Mouse (Mus musculus) intestine, postnatal 0 days (tissue): ENCODE measurements around the gene Cd80. TPM values are rescaled to one million over a fixed set of nuclear protein-coding genes. Genes with fewer than 3 reads are reported as not detected.
A peak's percentile ranks its signal among the peaks of the same experiment; 100 is the strongest.

Source experiments
- ATAC-seq: fragments of 200-750 bp; cut with Nextera tagmentation; 2 replicates; pipeline ENCODE4 v1.8.0; 2017; ENCODE audit warnings: mild to moderate bottlenecking, moderate TSS enrichment, moderate library complexity
- H3K27ac ChIP-seq: fragments of 300-500 bp; sonication (generic); 2 replicates; pipeline ENCODE4 v1.5.1; 2014; ENCODE audit warnings: mild to moderate bottlenecking, low read depth, low read length, moderate library complexity
- H3K27me3 ChIP-seq: fragments of 300-500 bp; sonication (generic); replicated peaks from 2 replicates; pipeline ENCODE4 v1.6.1; 2014; ENCODE audit warnings: low read length, mixed read lengths; ENCODE audit not compliant: control insufficient read depth, insufficient read depth
- H3K36me3 ChIP-seq: fragments of 300-500 bp; sonication (generic); 2 replicates; pipeline ENCODE4 v1.6.1; 2014; ENCODE audit warnings: mild to moderate bottlenecking, moderate library complexity; ENCODE audit not compliant: control insufficient read depth, insufficient read depth
- H3K4me1 ChIP-seq: fragments of 300-500 bp; sonication (generic); replicated peaks from 2 replicates; pipeline ENCODE4 v1.6.1; 2014; ENCODE audit warnings: antibody characterized with exemption, low read length, mixed read lengths; ENCODE audit not compliant: control insufficient read depth, insufficient read depth
- H3K4me2 ChIP-seq: fragments of 300-500 bp; sonication (generic); replicated peaks from 2 replicates; pipeline ENCODE4 v1.6.1; 2014; ENCODE audit warnings: low read depth, mild to moderate bottlenecking, moderate library complexity
- H3K4me3 ChIP-seq: fragments of 300-500 bp; sonication (generic); 2 replicates; pipeline ENCODE4 v1.5.1; 2014; ENCODE audit warnings: low read depth, low read length
- H3K9ac ChIP-seq: fragments of 300-500 bp; sonication (generic); 2 replicates; pipeline ENCODE4 v1.6.1; 2014; ENCODE audit warnings: mild to moderate bottlenecking, low read depth, low read length
- H3K9me3 ChIP-seq: fragments of 300-500 bp; sonication (generic); 2 replicates; pipeline ENCODE4 v1.6.1; 2016; ENCODE audit warnings: mixed run types; ENCODE audit not compliant: control insufficient read depth
- CTCF ChIP-seq: sonication (generic); IDR thresholded peaks from 2 replicates; pipeline ENCODE4 v1.5.1; 2016; ENCODE audit warnings: low read depth, mild to moderate bottlenecking, control low read depth, antibody characterized with exemption, moderate library complexity
- WGBS: fragments of 180-500 bp; shearing (Covaris S2); extraction: QIAGEN DNeasy Blood & Tissue Kit; methylation state at CpG from one replicate; pipeline ENCODE4 v1.1.7; 2014; 5-methylcytosine and 5-hydroxymethylcytosine counted together
- polyA plus RNA-seq: library from polyadenylated mRNA; unstranded; fragments of >200 nt; fragmentation: Nextera tagmentation; extraction: Ambion mirVana; gene quantifications from 2 replicates; pipeline ENCODE4 v1.2.1, GENCODE M21; 2015

The Cd80 gene
- polyA plus RNA-seq, 1 experiment from 2014 or later = 0.23 TPM

DNA sequence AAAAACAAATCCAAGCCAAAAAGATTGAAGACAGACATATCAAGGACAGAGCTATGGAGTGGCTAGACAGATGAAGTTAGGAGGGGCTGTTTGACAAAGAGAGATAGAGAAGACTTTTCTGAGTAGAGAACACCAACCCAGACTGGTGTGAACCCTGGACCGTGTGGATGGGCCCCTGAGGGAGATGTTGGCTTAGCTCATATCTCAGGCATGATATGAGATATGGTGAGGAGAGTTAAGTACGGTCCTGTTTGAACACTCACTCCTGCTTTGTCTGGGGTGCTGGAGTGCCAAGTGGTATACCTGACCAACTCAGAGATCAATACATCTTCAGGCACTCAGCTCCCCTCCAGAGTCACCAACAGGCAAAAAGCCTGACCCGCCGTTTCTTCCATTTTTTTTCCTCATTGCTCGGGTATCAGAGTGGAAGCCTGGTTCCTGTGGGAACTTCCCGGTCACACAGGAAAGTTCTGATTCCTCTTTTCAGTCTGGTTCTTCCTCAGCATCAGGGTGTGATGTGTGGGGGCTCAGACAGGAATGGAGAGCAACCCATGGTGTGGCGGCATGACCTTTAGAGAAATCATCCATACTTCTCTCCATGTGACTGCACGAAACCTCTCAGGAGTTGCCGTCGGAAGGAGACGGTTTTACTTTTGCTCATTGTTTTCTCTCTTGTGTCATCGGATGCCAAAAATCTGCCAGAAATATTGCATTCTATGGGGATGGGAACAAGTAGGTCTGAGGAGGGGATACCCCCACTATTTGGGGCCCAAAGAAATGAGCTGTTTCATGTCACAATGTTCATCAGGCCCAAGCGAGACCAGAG is 11.9 kb downstream of the Cd80 start:
- WGBS = 64% methylated on average over 13 of the region's 13 CpGs
- no peaks in the 10 kb centered on the region for H3K36me3 ChIP-seq
- peak; percentile 71 for ATAC-seq
- no peaks in the 10 kb centered on the region for H3K4me1 ChIP-seq
- H3K9ac ChIP-seq = no peak overlapping the region
- H3K9me3 ChIP-seq = no peaks in the 10 kb centered on the region
- H3K27ac ChIP-seq = peak overlapping the region; percentile 60; the same call in 1 of the 2 replicates
- no peak overlapping the region for H3K4me2 ChIP-seq
- H3K4me3 ChIP-seq = no peak overlapping the region
- no peaks in the 10 kb centered on the region for H3K27me3 ChIP-seq
- no peak for TF ChIP-seq CTCF

DNA sequence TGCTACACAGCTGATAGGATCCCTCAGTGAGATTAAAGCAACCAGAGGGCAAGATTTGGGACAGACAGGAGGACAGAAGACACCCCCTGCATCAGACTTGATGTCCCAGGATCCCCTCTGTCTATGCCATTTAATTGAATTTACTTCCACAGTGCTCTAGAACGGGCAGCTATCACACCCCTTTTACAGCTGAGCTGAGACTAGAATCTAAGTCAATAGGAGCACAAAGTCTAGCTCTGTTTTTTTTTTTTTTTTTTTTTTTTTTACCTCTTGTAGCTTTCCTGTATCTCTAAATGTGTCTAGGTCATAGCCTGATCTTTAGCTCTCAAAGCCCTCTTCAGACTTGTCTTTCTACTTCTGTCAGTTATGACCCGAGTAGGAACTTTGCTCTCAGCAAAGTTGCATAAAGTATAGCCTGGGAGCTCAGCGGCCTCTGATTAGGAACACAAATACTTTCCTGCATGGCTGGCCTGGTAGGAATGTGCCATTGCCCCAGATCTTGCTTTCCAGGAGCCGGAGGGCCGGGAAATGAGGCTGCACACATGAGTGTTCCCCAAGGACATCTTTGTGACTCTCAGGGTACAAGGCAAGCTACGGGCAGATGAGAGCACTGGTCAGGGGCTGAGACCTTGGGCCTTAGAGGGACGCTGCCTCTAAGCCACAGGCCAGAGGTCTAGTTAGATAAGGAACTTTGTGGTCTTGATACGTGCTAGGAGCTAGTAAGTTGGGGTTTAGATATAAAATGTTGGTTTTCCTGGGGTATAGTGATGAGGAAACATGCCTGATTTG is 12.8 kb downstream of the Cd80 start:
- no peak overlapping the region for H3K4me3 ChIP-seq
- no peaks in the 10 kb centered on the region for H3K36me3 ChIP-seq
- H3K9ac ChIP-seq = no peak overlapping the region
- H3K4me2 ChIP-seq = no peak overlapping the region
- H3K9me3 ChIP-seq = no peaks in the 10 kb centered on the region
- H3K4me1 ChIP-seq = no peaks in the 10 kb centered on the region
- no peaks in the 10 kb centered on the region for H3K27me3 ChIP-seq
- TF ChIP-seq CTCF = no peak
- peak overlapping the region; percentile 62; the same call in 1 of the 2 replicates for H3K27ac ChIP-seq
- peak; percentile 78 for ATAC-seq
- WGBS = 43% methylated on average over 8 of the region's 8 CpGs

DNA sequence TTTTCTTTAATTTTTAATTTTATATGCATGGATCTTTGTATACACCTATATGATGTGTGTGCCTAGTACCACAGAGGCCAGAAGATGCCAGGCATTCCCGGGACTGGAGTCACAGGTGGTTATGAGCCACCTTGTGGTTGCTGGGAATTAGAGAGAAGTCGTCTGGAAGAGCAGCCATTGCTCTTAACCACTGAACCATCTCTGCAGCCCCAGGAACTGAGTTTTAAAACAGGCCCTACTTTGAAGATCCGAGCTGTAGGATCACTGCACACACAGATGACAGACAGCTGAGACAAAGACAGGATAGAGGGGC is 13.3 kb downstream of the Cd80 start:
- peak; percentile 23; the same call in 1 of the 2 replicates for ATAC-seq
- peak; percentile 58 for TF ChIP-seq CTCF
- Histone ChIP-seq H3K27ac (peak overlapping the region; percentile 62; the same call in 1 of the 2 replicates), H3K4me3 (no peak overlapping the region), H3K4me1 (no peaks in the 10 kb centered on the region), H3K9me3 (no peaks in the 10 kb centered on the region), H3K36me3 (no peaks in the 10 kb centered on the region), H3K27me3 (no peaks in the 10 kb centered on the region), H3K9ac (no peak overlapping the region), H3K4me2 (no peak overlapping the region)
- WGBS = 42% methylated on average over 3 of the region's 3 CpGs

DNA sequence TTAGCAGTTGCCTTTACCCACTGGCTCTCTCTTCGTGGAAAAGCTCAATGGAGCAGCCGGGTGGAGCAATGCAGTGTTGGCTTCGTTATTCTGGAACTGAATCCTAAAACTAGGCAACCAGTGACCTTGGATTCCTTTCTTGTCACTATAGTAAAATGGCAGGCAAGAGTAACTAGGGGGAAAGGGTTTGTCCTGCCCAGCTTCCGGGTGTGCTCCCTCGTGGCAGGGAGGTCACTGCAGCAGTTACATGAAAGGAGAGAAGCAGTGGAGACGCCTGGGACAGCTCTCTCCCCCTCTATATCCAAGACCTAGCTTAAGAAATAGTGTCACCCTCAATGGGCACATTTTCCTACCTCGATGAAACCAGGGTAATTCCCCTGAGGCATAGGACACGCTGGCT is 14.1 kb downstream of the Cd80 start:
- WGBS = 74% methylated on average over 8 of the region's 8 CpGs
- Histone ChIP-seq H3K27me3 (no peaks in the 10 kb centered on the region), H3K4me1 (no peaks in the 10 kb centered on the region), H3K36me3 (no peaks in the 10 kb centered on the region), H3K9me3 (no peaks in the 10 kb centered on the region), H3K27ac (no peak overlapping the region), H3K4me3 (no peak overlapping the region), H3K9ac (no peak overlapping the region), H3K4me2 (no peak overlapping the region)
- no peak for ATAC-seq
- TF ChIP-seq CTCF = no peak

DNA sequence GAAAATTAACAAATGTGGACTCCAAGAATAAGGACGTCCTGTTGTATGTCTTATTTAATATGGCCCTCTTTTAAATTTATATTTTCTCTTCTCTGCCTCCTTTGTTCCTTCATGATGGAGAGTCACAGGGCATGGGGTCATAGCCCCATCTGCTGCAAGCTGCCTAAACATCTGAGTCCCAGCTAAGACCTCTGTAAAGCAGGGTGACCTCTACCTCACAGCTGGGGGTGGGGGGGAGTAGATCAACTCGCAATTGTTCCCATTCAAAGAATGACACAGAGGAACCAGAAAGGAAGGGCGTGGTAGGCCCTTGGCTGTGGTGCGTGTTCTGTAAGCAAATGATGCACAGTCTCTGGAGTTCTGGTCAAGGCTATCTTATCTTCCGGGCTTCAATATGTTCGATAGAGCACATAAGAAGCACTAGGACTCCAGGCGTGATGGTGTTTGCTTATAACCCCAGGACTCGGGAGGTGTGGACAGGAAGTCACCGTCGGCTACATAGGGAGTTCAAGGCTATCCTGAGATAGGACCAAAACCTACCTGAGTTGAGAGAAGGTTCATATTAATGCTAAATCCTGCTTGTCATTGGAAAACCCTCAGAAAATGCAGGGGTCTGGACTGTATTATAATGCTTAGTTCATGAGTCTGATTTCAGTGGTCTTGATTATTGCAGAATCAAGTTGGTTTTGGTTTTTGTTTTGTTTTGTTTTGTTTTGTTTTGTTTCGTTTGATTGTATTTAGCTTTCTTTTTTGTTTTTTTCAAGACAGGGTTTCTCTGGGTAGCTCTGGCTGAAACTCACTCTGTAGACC is 16.5 kb downstream of the Cd80 start:
- no peak for ATAC-seq
- 70% methylated on average over 11 of the region's 11 CpGs for WGBS
- Histone ChIP-seq H3K27ac (no peak overlapping the region), H3K9ac (no peak overlapping the region), H3K4me3 (no peak overlapping the region), H3K27me3 (no peaks in the 10 kb centered on the region), H3K4me1 (no peaks in the 10 kb centered on the region), H3K9me3 (no peaks in the 10 kb centered on the region), H3K4me2 (no peak overlapping the region), H3K36me3 (no peaks in the 10 kb centered on the region)
- TF ChIP-seq CTCF = no peak

DNA sequence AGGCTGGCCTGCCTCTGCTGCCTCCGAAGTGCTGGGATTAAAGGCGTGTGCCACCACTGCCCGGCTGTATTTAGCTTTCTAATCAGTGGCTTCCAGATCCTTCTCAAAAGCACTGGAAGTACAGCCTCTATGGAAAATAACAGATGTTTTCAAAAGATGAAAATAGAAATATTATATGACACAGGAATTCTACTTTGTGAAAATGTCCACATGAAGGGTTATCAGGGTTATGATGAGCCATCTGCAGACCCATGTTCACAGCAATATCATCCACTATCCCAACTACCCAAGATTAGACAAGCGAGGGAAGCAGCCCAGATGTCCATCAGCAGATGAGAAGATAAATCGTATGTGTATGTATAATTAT is 17.1 kb downstream of the Cd80 start:
- WGBS = 92% methylated on average over 5 of the region's 5 CpGs
- H3K4me3 ChIP-seq = no peak overlapping the region
- no peaks in the 10 kb centered on the region for H3K4me1 ChIP-seq
- H3K27me3 ChIP-seq = no peaks in the 10 kb centered on the region
- H3K9me3 ChIP-seq = no peaks in the 10 kb centered on the region
- TF ChIP-seq CTCF = no peak
- no peak overlapping the region for H3K9ac ChIP-seq
- H3K4me2 ChIP-seq = no peak overlapping the region
- no peak for ATAC-seq
- H3K27ac ChIP-seq = no peak overlapping the region
- H3K36me3 ChIP-seq = no peaks in the 10 kb centered on the region
